Mouse (Mus musculus): ENCODE measurements around the gene 1700020D05Rik.

The 1700020D05Rik gene

GRCm38 (mm10) chr19:5455037-5455436, 48.5 kb downstream of the 1700020D05Rik start:
- DNase-seq (ENCODE audit: low read depth, low spot score), result no peak

All from telencephalon, adult 2 months (tissue).